Mouse (Mus musculus) left cerebral cortex, postnatal 4 days (tissue): ENCODE data around the gene Mmrn2. TPM values are rescaled to one million over a fixed set of nuclear protein-coding genes. Genes with fewer than 3 reads are reported as not detected.

Experiments used
- DNase-seq: peaks from one replicate; pipeline ENCODE4 v3.0.0-alpha.2; 2022
- intact Hi-C: fragments of 180-260 bp; cut with DNase I; formaldehyde crosslinking; loops from one replicate; pipeline ENCODE4 v1.15.1; 2025
- total RNA-seq, 2 experiments: library from RNA; stranded (reverse); gene quantifications; 2 replicates each; pipeline ENCODE4 v1.2.3; 2021

Gene Mmrn2
- 1 to 10 TPM; 3.6 to 4.0 TPM for total RNA-seq

DNA sequence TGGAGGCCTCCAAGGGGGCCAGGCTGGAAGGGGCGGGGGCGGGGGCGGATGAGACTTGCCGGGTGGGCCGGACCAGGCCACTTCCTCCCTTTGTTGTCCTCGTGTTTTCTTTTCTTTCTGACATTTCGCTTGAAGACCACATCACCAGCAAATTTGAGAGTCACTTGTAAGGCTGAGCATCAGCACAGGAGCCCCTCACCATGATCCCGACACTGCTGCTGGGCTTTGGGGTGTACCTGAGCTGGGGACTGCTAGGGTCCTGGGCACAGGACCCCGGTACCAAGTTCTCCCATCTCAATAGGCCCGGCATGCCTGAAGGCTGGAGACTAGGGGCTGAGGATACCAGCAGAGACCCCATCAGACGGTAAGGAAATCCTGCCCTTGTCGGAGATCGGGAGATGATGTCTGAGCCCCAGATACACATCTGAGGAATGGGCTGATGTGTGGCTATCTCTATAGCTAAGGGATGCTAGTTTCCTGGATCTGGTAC is at the start of gene Mmrn2:
Gene Mmrn2 (plus strand): TSS at position 51 of the 490 bp plus-strand sequence.
- intact Hi-C loops = loop anchor here (10.0 kb wide), 1 partner anchor 189 kb away; no protein-coding TSS in a partner anchor
- DNase-seq = no peak

DNA sequence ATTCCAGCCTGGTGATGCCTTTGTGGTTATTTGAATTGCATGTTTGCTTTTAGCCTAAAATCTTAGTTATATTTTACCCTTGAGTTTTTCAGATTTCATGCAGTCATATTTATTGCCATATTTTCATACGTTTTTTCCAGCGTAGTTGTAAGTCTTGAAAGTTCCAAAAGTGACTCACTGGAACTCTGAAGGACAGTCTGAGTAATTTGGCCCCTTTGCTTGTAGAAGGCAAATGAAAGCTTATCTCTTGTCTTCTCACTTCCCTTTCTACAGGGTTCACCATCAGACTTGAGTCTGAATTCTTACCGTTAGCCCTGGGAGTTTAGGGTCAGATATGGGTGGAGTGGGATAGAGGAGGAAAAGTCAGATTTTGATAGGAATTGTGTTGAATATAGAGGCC is 48.7 kb upstream of the Mmrn2 start:
- intact Hi-C loops = no loop called here
- DNase-seq = no peak

DNA sequence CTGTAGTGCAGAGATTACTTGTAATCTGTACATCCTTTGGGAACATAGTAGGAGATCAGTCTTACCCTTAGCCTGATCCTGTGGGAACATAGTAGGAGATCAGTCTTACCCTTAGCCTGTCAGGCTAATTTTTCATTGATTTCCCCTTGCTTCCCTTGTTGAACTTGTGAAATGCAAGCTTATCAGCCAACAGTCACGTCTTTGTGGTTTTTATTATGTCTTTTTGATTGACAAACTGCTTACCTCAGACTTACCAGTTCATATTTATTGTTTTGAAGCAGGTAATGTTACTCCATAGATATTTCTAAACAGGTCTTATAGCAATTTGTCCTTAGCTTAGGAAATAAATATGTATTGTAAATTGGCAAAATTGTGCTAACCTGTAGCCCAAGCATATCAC is 47.6 kb upstream of the Mmrn2 start:
- intact Hi-C loops = no loop called here
- no peak for DNase-seq

DNA sequence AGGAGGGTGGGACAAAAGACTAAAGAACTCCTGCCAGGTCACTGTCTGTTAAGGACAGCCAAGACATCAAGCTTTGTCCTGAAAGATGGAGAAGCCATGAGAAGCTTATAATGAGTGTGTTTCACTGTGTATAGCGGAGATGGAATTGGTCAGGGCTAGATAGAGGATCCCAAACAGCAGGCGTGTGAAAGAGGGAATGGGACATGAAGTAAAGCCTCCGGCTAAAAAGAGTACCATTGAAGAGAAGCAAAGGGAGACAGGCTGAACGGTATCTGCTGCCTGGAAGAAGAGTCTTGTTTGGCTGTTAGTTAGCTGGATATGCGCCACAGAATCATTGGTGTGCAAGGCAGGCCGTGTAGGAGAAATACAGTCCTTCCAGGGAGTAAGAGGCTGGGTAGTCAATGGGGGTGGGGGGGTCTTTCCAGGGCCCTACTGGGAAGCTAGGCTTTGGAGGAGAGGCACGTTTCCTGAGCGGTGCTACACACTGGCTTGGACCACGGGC is 44.6 kb upstream of the Mmrn2 start:
- peak; percentile 25 for DNase-seq
- intact Hi-C loops = no loop called here

DNA sequence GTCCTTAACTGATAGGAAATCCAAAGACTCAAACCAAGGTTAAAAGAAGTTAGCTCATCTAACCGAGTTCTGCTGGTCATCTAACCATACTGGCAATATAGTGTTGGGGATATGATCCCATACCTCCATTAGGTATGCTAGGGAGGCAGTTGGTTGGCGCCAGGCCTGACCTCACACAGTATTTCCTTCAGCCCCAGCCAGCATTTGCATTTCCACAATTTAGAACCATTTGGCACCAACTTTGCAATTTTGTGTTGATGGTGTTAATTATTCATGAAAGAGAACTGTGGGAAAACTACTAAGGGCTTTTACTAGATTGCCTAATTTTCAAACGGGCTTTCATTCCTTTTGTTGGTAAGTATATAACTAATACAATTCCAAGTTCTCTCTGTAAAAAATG is 43.4 kb upstream of the Mmrn2 start:
- intact Hi-C loops = no loop called here

DNA sequence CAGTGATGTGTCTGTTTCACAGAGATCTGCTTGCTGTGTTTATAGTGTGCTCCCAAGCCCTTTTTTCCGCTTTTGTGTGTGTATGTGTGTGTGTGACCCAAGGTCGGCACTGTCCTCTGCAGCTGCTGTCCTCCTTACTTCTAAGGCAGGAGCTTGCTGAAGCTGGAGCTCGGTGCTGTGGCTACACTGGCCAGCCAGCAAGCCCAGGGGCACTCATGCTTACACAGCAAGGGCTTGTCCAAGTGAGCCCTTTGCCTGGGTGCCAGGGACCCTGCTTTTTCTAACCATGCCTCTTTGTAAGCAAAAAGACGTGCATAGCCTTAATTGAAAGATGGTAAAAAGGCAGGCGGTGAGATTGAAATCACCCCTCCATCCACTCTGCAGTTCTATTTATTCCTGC is 42.8 kb upstream of the Mmrn2 start:
- intact Hi-C loops = no loop called here
- peak; percentile 62 for DNase-seq

More for the DNA sequence above, 43.4 kb upstream of the Mmrn2 start:
- DNase-seq = peak; percentile 32

DNA sequence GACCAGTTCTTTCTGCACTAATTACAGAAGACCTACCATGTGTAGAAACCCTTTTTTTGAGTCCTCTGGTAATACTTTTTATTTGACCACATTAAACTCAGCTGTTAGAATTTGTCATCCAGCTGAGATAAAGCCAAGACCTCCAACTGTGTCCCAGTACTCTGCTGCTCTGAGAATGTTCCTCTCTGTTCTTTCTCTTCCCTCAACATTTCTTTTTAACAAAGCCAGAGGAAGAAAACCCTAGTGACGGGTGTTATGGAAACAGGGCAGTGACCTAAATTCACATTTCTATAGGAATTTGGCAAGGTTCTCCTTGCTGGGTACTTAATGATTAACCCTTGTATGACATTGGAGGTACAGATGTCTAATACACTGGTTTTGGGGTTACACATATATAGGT is 35.8 kb upstream of the Mmrn2 start:
- intact Hi-C loops = no loop called here
- DNase-seq = no peak

DNA sequence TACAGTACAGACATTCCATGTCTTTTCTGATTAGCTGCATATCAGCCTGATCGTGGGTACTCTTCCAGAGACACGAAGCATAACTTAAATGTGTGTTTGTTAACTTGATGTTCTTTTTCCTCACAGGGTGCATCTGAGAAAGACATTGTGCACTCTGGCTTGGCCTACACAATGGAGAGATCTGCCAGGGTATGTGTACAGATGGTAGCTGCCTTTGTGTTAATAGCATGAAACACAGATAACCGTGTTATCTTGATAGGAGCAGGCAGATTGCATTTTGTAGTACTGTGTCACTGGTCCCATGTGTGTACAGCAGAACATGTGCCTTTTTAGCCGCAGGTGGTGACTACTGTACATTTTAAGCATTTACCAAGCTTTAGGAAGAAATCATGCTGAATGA is 33.3 kb upstream of the Mmrn2 start:
- DNase-seq = no peak
- intact Hi-C loops = no loop called here

DNA sequence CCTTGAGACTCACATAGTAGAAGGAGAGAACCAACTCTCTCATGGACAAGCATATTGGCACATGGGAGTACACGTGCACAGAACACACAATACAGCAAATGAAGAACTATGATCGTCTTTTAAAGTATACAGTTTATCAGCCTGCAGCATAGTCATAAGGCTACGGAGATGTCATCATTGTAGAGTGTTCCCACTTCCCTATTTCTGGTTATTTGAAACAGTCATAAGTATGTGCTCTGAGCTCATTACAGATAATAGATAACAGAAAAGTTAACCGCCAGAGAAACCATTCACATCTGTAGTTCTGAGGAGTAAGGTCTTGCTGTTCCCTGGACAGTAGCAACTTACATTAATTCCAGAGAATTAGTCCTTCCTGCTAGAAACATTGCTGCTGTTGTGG is 32.2 kb upstream of the Mmrn2 start:
- intact Hi-C loops = no loop called here
- DNase-seq = no peak

DNA sequence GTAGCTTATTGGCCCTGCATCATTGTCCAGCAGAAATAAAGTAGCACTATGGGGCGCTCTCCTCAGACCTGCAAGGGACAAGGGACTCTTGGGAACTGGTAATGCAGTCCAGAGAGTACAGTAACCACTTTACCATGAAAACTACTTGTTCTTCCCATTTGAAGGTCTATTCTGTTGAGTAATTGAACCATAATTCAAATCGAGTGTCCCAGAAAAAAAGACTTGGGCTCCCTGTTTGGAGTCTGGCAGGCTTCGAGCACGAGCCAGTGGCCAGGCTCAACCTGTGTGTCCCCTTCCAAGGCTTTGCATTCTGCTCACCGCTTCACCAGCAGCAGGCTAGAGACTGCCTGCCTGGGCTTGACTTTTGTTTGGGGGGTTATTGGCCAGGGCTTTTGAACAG is 30.9 kb upstream of the Mmrn2 start:
- DNase-seq = no peak
- intact Hi-C loops = no loop called here

DNA sequence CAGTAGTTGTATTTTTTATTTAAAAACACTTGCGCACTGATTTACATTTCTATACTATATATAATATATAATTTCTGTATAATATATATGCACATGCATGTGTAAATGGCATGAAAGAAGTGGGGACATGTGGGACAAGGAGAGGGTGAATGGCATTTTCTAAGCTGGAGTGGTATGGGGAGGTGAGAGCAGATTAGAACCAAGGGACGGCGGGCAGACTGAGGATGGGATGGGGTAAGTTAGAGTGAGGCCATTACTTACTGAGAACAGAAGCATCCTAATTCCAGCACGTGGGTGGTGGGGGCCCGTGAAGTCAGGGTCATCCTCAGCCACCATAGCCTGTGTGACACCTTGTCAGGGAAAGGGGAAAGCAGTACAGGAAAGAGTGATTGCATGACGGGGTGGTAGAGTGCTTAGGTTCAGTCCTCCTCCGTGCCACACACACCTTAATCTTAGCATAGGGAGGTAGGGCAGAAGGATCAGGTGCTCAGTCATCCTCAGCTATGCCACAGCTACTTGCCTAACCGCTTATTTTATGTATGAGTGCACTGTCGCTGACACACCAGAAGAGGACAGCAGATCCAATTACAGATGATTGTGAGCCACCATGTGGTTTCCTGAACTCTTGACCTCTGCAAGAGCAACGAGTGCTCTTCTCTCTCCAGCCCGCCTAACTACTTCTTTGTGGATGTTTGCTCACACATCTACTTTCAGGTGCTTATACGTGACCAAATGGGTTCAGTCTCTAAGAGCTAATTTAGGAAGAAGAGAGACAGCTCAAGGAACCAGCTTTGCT is 29.3 kb upstream of the Mmrn2 start:
- DNase-seq = no peak
- intact Hi-C loops = no loop called here

DNA sequence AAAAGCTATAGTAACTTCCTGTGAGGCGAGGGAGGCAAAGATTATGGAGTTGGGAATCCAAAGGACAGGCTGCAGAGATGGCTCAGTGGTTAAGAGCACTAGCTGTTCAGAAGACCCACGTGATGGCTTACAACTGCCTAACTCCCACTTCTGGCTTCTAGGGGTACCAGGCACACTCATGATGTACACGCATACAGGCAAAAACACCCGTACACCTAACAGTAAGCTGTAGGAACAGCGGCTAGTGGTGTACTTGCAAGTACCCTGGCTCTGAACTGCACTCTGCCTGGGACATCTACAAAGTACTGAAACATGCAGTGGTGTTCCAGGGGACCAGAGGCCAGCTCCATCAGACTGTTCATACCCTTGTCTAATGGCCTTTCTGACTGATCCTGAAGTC is 28.2 kb upstream of the Mmrn2 start:
- no peak for DNase-seq
- intact Hi-C loops = no loop called here

DNA sequence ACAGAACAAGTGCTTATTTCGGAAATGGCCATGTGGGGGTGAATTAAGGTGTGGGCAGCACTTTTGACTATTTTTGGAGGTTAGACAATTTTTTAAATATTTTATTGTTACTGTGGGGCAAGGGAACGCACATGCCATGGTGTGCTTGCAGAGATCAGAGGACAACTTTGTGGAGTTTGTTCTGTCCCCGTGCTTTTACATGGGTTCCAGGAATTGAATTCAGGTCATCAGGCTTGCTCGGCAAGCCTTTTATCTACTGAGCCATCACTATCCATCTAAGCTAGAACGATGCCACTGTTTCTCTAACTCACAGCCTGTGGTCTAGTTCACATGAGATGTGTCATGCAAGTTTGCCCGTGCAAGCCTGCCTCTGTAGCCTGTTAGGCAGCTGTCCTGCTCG is 27.0 kb upstream of the Mmrn2 start:
- DNase-seq = no peak
- intact Hi-C loops = no loop called here

DNA sequence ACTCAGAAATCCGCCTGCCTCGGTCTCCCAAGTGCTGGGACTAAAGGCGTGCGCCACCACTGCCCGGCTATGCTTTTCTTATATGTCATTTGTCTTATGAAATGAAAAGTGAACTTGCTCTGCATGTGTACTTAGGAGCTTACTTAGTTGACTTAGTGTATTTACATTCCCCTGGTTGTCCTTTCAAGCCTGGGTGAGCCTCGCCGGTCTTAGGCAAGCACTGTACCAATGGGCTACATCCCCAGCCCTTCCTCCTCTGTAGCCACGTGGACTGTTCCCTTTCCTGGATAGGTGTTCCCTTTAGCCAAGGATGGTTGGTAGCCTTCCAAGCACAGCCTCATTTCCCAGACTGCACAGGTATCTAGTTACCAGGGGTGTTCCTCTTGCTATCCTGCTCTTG is 26.3 kb upstream of the Mmrn2 start:
- intact Hi-C loops = no loop called here
- no peak for DNase-seq

DNA sequence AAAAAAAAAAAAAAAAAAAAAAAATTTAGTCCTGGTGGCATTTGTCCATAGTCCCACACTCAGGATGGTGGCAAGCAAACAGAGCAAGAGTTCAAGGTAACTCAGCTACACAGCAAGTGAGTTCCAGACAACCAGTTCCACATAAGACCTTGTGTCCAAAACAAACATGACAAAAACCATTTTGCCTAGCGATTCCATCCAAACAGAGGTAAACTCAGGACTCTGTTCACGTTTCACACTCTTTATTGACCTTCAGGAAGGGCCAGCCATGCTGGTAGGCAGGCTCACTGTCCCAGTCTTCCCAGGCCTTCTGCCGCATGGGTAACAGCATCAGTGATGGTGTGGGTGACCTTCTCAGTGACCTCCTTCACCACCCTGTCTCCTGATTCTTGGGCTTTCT is 23.6 kb upstream of the Mmrn2 start:
- intact Hi-C loops = no loop called here
- no peak for DNase-seq

DNA sequence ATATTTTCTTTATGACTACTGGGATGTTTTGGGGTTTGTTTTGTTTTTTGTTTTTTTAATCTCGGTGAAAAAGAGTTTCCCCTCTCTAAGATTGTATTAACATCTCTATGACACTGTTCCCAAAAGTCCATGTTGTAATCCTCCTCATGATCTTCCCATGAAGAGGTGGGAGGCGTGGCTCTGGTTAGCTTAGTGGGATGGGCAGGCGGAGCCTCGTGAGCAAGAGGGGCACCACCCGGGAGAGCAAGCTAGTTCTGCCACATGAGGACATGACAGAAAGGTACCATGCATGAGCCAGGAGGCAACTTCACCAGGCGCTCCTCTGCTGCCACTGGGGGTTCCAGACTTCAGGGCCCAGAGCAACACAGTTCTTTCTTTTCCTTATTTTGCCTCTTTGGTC is 22.7 kb upstream of the Mmrn2 start:
- intact Hi-C loops = no loop called here
- no peak for DNase-seq

DNA sequence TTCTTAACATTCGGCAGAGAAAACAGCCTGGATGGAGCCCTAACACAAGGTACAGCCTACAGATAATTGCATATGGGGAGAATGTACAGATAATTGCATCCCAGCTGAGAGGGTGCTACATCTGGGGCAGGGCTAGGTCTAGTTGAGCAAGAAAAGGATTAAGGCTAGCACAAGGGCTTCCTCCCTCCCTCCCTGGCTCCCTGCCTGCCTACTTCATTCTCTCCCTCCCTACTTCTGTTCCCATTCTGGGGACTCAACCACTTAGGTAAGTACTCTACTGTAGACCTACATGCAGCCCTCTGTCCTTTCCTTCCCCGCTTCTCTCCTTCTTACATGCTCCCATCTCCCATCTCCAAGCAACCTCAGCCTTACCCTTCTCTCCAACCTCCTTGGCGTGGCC is 21.9 kb upstream of the Mmrn2 start:
- intact Hi-C loops = no loop called here
- DNase-seq = no peak

DNA sequence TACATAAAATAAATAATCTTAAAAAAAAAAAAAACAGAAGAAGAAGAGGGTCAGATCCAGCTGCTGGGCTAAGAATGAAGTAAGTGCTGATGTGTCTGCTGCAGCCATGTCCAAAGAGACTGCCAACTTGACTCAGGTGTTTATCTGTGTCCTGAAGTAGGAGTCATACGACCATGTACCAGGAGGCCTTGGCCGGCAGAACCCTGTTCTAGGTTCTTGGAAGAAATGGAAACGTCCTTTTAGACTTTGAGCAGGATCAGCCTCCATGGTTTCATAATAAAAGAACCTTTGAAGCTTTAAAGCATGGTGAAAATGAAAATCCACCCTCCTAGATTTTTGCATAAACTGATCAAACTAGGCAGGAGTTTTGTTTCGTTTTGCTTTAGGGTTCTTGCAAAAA is 20.8 kb upstream of the Mmrn2 start:
- intact Hi-C loops = no loop called here
- DNase-seq = no peak

DNA sequence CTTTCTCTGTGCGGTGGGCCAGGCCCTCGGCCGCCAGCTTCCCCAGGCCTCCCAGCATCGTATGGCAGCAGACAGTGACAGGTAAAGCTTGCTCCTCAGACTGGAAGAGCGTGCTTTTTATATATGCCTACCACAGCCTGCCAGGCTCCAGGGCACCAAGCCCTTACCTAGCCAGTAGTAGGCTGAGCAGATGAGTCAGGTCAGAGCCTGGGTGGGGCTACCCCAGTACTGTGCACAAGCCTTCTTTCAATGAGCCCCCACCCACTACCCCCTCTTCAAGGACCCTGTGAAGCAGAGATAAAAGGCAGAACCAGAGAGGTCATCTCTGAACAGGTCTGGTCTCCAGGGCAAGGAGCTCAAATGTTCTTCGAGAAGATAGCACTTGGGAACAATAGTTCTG is 20.0 kb upstream of the Mmrn2 start, which contains the start of gene Fam25c:
Gene Fam25c (minus strand): TSS at position 133 of the 400 bp plus-strand sequence.
- no peak for DNase-seq
- intact Hi-C loops = no loop called here

DNA sequence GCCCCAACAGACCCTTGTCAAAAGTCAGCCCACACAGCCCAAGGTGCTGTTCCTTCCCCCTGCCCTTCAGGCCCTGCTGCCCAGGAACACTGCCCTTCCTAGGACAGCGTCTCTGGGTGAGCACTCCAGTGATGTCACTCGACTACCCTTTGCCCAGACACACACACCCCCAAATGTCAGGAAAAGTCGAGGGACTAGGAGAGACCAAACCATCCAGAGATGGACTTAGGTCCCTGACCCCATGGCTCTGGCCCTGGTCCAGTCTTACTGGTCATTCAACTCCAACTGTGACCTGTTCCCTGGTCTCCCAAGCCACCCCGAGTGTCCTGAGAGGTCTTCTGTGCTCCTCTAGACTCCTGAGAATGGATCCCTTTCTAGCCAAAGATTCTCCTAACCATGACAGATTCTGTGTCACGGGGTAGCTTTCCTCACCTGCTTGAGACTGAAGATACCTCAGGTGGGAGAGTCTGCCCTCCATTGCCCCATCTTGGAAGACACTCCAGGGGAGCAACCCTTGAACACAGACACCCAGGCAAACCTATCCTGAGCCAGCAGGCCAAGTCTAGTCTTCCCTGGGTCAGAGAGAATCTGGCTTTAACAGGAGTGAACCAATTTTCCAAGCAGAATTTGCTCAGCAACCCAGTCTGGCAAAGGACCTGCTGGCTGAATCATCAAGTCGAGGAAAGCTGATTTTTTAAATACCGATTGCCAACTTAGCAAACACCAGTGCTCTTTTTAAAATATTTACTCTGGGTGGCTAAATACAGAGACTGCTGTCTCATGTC is 17.4 kb upstream of the Mmrn2 start:
- DNase-seq = no peak
- intact Hi-C loops = no loop called here

DNA sequence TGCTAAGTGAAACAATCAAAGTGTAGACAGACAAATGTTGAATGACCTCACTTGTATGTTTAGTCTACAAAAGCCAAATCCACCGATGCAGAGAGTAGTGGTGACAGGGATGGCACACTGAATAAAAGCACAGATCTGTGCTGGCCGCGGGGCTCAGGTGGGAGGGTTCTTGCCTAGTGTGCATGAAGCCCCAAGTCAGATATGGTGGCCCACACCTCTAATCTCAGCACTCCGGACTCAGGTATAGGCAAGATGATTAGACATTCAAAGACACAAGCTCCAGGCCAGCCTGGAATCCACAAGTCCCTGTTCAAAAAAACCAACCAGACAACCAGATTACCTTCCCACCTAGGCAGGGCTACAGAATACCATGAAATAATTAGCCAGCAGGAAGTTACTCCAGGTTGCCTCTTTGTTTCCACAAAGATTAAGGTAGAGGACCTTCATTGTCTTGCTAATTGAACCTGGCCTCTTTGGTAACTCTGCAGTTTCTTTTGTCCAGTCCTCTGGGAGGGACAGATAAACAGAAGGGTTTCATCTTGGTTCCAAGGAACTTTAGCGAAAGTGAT is 15.5 kb upstream of the Mmrn2 start:
- intact Hi-C loops = loop anchor here (10.0 kb wide), 2 partner anchors 85 to 275 kb away; partner anchors contain the start of gene Anxa8
- DNase-seq = no peak
